Mouse (Mus musculus): ENCODE data around the gene Rnf144b. TPM values are rescaled to one million over a fixed set of nuclear protein-coding genes. Genes with fewer than 3 reads are reported as not detected.

Rnf144b gene
- total RNA-seq, 2 experiments from 2014 or later, result 20.2 to 25.2 TPM

DNA sequence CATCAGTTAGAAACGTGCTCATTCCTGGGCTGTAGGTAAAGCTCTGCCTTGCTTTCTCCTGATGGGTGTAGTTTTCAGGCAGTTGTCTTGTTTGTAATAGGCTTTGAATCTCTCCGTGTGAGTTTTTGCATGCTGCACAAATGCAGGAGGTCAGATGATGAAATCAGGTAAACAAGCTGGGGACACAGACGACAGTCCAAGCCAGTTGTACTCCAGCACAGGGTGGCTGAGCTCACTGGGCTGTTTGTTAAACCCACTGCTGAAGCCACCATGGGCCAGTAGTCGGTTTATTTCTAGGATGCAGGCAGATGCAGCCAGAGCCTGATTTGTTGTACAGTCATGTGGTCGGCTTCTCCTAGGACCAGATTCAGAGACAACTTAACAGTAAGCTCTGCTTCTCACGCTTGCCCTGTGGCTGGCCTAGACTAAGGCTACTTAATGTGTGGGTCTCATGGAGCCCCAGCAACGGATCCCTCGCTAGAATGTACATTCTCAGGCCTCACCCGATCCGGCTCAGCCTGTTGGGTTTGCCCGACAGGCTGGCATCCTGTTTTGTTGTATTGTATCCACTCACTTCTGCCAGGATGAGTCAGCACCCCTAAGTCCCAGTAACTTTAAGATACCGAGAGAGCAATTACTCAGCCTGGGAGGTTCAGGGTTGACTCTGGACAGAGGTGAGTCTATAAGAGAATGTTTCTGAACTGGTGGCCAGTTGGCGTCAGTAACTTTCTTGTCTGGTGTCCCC lies 48.5 kb downstream of the Rnf144b start:
- intact Hi-C loops (cut with DNase I), result no loop called here
- DNase-seq (ENCODE audit: low spot score in 2 of 2), result no peak

DNA sequence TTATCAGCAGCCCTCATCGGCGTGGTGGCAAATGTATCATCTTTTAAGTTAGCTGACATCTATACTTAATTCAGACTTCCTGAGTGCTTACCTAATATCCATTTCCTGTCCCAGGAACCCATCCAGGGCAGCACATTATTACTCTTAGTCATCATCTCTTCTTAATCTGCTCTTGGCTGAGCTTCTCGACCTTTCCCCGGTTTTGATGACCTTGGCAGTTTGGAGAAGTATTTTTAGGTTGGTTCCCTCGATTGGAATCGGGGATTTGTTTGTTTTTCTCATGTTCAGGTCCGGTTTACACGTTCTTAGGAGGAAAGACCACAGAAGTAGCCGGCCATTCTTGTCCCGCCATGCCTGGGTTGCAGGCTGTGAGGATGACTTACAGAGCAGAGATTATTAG lies 50.4 kb downstream of the Rnf144b start:
- intact Hi-C loops (cut with DNase I), result no loop called here
- DNase-seq (ENCODE audit: low spot score in 2 of 2), result no peak

DNA sequence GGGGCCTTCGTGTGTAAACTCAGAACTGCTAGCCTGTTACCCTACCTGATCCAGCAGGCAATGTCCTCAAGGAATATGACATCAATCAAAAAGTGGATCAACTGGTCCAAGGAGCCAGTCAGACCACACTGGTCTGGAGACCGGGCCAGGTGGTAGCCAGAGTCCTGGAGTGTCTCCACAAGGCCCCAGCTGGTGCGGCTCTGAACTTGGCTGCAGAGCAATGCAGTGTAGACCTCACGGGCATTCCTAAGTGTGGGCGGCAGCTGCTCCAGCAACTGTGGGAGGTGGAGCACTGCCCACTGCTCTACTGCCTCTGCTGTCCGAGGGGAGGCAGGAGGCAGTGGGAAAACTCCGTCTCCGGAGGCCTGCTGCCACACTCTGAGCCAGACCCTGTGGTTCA lies 55.7 kb downstream of the Rnf144b start:
- DNase-seq (ENCODE audit: low spot score in 2 of 2), result no peak
- intact Hi-C loops (cut with DNase I), result no loop called here

- intact Hi-C loops (cut with DNase I), result no loop called here
- peak in 1 of 2 experiments; percentile 1 for DNase-seq (ENCODE audit: low spot score in 2 of 2)
Measured at GRCm38 (mm10) chr13:47180776-47181175, 58.3 kb downstream of the Rnf144b start.

GRCm38 (mm10) chr13:47182366-47182765 lies 59.9 kb downstream of the Rnf144b start:
- intact Hi-C loops (cut with DNase I), result no loop called here
- DNase-seq (ENCODE audit: low spot score in 2 of 2), result peak in 1 of 2 experiments; percentile 1

GRCm38 (mm10) chr13:47183033-47183730 lies 60.7 kb downstream of the Rnf144b start:
- DNase-seq (ENCODE audit: low spot score in 2 of 2), result peak in 1 of 2 experiments; percentile 3
- intact Hi-C loops (cut with DNase I), result no loop called here

GRCm38 (mm10) chr13:47183771-47184170 lies 61.3 kb downstream of the Rnf144b start:
- DNase-seq (ENCODE audit: low spot score in 2 of 2), result peak; percentile 42 to 55
- intact Hi-C loops (cut with DNase I), result no loop called here

- intact Hi-C loops (cut with DNase I), result no loop called here
- DNase-seq (ENCODE audit: low spot score in 2 of 2), result no peak
Measured at GRCm38 (mm10) chr13:47187836-47188235, 65.4 kb downstream of the Rnf144b start.

- no peak for DNase-seq (ENCODE audit: low spot score in 2 of 2)
- intact Hi-C loops (cut with DNase I), result loop anchor here (5.0 kb wide), 1 partner anchor 37 kb away; no protein-coding TSS in a partner anchor
Measured at GRCm38 (mm10) chr13:47189971-47190370, 67.5 kb downstream of the Rnf144b start.

GRCm38 (mm10) chr13:47192200-47192599 lies 69.7 kb downstream of the Rnf144b start:
- intact Hi-C loops (cut with DNase I), result loop anchor here (5.0 kb wide), 1 partner anchor 35 kb away; no protein-coding TSS in a partner anchor
- DNase-seq (ENCODE audit: low spot score in 2 of 2), result no peak

GRCm38 (mm10) chr13:47192771-47193170 lies 70.3 kb downstream of the Rnf144b start:
- intact Hi-C loops (cut with DNase I), result loop anchor here (5.0 kb wide), 1 partner anchor 35 kb away; no protein-coding TSS in a partner anchor
- DNase-seq (ENCODE audit: low spot score in 2 of 2), result no peak

DNA sequence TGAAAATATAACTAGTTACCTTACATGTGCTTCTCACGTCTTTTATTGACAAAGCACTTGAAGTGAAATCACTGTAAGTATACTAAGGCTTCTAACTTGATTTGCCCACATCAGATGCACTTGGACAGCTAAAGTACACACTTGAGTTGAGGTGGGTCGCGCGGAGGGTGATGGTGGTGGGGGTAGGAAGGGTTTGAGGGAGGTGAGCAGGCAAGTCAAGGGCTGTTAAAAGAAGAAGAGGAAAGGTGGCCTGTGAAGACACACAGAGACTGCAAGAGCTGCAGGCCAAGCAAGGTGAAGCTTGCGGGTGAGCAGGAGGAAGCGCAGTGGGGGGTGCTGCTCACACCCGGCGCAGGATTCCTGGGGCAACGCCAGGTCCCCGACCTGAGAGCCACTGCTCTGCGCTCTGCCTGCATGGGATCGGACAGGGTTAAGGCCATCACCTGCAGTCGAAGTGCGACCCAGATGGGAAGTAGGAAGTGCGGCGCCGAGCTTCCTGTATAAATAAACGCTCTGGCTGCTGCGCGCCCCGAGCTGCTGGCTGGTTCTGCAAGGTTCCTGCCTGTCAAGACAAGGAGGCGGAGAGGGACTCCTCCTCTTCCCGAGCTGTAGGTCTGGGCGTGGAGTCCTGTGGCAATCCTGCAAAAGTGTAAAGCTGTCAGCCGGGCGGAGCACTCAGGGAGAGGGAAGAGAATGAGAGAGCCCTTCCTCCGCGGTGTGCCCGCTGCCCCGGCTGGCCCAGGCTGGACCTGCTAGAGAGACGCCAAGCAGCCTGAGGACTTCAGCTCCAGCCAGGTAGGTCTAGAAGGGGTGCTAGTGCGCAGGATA lies 71.1 kb downstream of the Rnf144b start:
- intact Hi-C loops (cut with DNase I), result loop anchor here (5.0 kb wide), 1 partner anchor 34 kb away; no protein-coding TSS in a partner anchor
- DNase-seq (ENCODE audit: low spot score in 2 of 2), result peak; percentile 73 to 75

GRCm38 (mm10) chr13:47194695-47195094 lies 72.2 kb downstream of the Rnf144b start:
- DNase-seq (ENCODE audit: low spot score in 2 of 2), result no peak
- intact Hi-C loops (cut with DNase I), result loop anchor here (5.0 kb wide), 1 partner anchor 33 kb away; no protein-coding TSS in a partner anchor

GRCm38 (mm10) chr13:47195491-47195890 lies 73.0 kb downstream of the Rnf144b start:
- no peak for DNase-seq (ENCODE audit: low spot score in 2 of 2)
- intact Hi-C loops (cut with DNase I), result no loop called here

DNA sequence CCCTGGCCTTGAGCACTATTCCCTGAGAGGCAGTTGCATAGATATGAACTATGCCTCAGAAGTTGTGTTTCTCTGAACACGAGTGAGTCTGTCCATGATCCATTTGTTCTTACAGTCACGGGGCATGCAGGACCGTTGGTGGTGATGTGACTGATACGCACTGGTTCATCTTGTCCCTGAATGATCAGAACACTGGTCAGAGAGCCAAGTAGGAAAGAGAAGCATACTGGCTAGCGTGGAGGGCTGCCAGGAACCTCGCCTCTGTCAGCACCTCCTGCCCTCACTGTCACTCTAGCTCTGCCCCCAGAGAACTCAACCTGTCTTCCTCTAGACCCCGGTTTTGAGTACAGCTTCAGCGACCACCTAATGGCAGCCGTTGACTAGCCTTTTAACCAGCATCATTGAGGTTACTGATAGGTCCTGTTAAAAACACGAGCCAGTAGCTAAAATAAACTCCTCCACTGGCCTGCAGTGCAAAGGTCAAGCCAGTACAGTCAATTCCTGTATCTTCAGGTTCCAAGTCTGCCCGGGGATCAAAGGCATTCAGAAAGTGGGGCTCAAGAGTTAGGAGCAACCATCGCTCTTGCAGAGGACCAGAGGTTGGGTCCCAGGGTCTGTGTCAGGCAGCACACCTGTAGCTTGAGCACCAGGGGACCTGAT lies 77.7 kb downstream of the Rnf144b start:
- no peak for DNase-seq (ENCODE audit: low spot score in 2 of 2)
- intact Hi-C loops (cut with DNase I), result no loop called here

DNA sequence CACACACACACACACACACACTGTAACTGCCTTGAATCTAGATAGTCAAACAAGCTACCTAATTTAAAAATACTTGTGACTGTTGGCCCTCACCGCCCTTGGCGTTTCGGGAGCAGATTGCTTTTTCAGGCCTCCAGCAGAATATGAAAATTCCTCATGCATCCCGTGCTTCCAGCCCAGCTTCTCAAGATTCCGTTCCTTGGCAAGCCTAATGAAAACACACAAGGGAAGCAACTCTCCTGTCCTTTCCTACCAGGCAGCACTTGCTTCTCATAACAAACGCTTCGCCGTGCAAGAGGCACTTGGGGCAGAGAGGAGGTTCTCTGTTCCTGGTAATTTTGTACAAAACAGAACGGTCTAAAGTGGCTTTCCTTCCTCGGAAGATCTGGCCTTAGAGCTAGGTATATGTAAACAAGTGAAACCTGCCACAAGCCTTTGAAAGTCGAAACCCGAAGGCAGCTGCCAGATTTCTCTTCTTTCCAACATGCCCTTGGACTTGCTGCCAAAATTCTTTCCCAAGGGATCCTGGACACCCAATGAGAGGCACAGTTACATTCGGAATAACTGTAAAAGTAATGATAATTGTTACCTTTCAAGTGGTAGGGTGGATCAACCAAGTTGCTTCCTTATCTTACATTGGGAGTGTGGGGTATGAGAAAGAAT lies 79.6 kb downstream of the Rnf144b start:
- DNase-seq (ENCODE audit: low spot score in 2 of 2), result no peak

GRCm38 (mm10) chr13:47210496-47210895 lies 88.0 kb downstream of the Rnf144b start:
- no peak for DNase-seq (ENCODE audit: low spot score in 2 of 2)
- intact Hi-C loops (cut with DNase I), result no loop called here

More for the DNA sequence above, 79.6 kb downstream of the Rnf144b start:
- intact Hi-C loops (cut with DNase I), result no loop called here

- DNase-seq (ENCODE audit: low spot score in 2 of 2), result no peak
- intact Hi-C loops (cut with DNase I), result no loop called here
Measured at GRCm38 (mm10) chr13:47210992-47211391, 88.5 kb downstream of the Rnf144b start.

DNA sequence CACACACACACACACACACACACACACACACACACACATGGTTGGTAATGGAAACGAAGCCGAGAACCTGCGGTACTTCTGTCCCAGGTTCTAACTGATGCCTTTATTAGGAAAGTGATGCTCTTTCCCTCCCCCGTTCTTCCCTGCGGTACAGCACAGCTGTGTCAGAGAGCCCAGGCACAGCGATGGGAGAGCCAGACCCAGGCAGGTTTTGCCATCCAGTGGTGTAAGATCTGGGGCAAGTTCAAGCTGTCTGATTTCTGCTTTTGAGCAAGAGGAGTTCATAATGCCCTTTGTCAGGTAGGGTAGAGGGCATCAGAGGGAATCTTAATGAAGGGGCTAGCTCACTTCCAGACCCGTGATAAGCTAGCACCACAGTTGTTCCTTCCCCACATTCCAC lies 89.1 kb downstream of the Rnf144b start:
- intact Hi-C loops (cut with DNase I), result no loop called here
- DNase-seq (ENCODE audit: low spot score in 2 of 2), result no peak

Data from left cerebral cortex, postnatal 36 days (tissue).